Mouse (Mus musculus): ENCODE measurements around the gene Slc24a3.

GRCm38 (mm10) chr2:145684151-145684550, 516.6 kb downstream of the Slc24a3 start:
- TF ChIP-seq POLR2A (IDR thresholded peaks at IDR 0.05; ENCODE audit: borderline replicate concordance, extremely low read depth, low read depth, low read length) (no peak), CTCF (IDR thresholded peaks at IDR 0.05; ENCODE audit: insufficient read depth, low read length) (no peak)
